Mouse (Mus musculus): ENCODE measurements around the gene Insyn1. TPM values are rescaled to one million over a fixed set of nuclear protein-coding genes. Genes with fewer than 3 reads are reported as not detected.

The Insyn1 gene
- polyA plus RNA-seq, 1 experiment from 2014 or later, result 1.2 TPM

DNA sequence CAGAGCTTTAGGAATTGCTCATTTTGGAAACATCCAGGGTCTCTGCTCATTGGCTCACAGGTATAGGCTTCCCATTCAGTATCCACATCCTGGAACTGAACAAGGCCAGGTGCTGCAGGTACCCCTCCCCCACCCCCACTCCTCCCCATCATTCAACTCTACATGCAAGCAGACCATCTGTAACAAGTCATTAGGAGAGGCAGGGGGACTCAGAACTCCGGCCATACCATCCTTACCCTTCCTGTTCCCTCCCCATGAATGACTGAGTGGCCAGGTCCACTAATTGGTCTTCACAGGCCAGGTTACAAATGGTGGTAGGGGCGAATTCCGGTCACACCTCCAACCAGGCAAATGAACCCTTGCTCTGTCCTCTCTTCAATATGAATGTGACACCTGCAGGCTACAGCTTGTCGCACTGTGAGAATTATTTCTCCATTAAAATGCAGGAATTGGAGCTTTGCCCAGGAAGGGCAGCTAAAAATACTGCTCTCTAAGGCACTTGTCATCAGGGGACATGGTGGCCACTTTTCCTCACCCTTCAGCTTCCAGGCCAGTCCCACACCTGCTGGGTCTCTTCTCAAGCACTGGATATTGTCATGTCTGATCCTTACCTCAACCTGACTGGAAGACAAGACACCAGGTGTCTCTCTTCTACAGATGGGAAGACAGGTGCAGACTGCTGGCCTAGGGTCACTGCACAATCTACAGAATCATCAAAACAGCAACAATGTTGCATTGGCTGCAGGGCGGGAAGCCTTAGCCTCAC, 32.6 kb downstream of the Insyn1 start:
- Histone ChIP-seq H3K27me3 (replicated peaks) (no peaks in the 10 kb centered on the region), H3K36me3 (0 out of 2 replicates have a peak, but pooled peaks cover 11% of the 10 kb centered on the region), H3K4me1 (no peaks in the 10 kb centered on the region; the same call in 1 of the 2 replicates), H3K9ac (no peak overlapping the region), H3K27ac (no peak overlapping the region), H3K9me3 (no peaks in the 10 kb centered on the region), H3K4me2 (no peak overlapping the region), H3K4me3 (replicated peaks) (no peak overlapping the region)
- WGBS, result 61% methylated on average over 5 of the region's 5 CpGs
- no peak for ATAC-seq (ENCODE audit: insufficient read depth, low FRiP score, low read depth)

DNA sequence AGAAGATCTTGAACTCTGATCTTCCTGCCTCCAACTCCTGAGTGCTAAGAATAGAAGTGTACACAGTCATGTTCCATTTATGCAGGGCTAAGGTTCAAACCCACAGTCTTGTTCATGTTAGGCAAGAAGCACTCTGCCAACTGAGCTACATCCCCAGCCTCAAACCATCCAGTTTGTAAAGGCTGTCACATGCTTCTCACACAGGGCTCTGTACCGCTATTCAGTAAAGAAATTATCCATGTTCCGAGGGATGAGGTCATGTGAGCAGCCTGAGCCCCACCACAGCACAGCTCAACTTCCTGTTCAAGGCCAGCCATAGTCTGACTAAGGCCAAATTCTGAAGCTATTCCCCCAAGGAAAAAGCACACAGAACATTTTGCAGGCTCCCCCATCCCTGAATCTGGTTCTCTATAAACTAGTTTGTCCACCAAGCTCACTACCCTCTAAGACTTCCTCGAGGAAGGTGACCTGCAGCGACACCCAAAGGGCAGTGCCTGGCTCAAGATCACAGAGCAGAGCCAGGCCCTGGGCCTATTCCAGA, 33.5 kb downstream of the Insyn1 start:
- no peak for ATAC-seq (ENCODE audit: insufficient read depth, low FRiP score, low read depth)
- Histone ChIP-seq H3K4me2 (no peak overlapping the region), H3K9me3 (no peaks in the 10 kb centered on the region), H3K27me3 (replicated peaks) (no peaks in the 10 kb centered on the region), H3K27ac (no peak overlapping the region), H3K9ac (no peak overlapping the region), H3K36me3 (0 out of 2 replicates have a peak, but pooled peaks cover 11% of the 10 kb centered on the region), H3K4me3 (replicated peaks) (no peak overlapping the region), H3K4me1 (no peaks in the 10 kb centered on the region; the same call in 1 of the 2 replicates)
- 44% methylated on average over 4 of the region's 4 CpGs for WGBS

- H3K4me3 ChIP-seq (replicated peaks), result no peak overlapping the region
- no peaks in the 10 kb centered on the region for H3K27me3 ChIP-seq (replicated peaks)
- no peak overlapping the region for H3K27ac ChIP-seq
- H3K36me3 ChIP-seq, result 0 out of 2 replicates have a peak, but pooled peaks cover 14% of the 10 kb centered on the region
- ATAC-seq (ENCODE audit: insufficient read depth, low FRiP score, low read depth), result no peak
- no peaks in the 10 kb centered on the region for H3K9me3 ChIP-seq
- H3K9ac ChIP-seq, result no peak overlapping the region
- 87% methylated on average over 4 of the region's 4 CpGs for WGBS
- no peak overlapping the region for H3K4me2 ChIP-seq
- no peaks in the 10 kb centered on the region for H3K4me1 ChIP-seq
These were observed 36.7 kb downstream of the Insyn1 start for GRCm38 (mm10) chr9:58525108-58525507.

- Histone ChIP-seq H3K9me3 (no peaks in the 10 kb centered on the region), H3K4me2 (no peak overlapping the region), H3K36me3 (0 out of 2 replicates have a peak, but pooled peaks cover 20% of the 10 kb centered on the region), H3K27me3 (replicated peaks) (no peaks in the 10 kb centered on the region), H3K4me1 (no peaks in the 10 kb centered on the region), H3K9ac (no peak overlapping the region), H3K4me3 (replicated peaks) (no peak overlapping the region), H3K27ac (no peak overlapping the region)
- WGBS, result 67% methylated on average over 4 of the region's 4 CpGs
- no peak for ATAC-seq (ENCODE audit: insufficient read depth, low FRiP score, low read depth)
These were observed 39.4 kb downstream of the Insyn1 start for GRCm38 (mm10) chr9:58527841-58528240.

DNA sequence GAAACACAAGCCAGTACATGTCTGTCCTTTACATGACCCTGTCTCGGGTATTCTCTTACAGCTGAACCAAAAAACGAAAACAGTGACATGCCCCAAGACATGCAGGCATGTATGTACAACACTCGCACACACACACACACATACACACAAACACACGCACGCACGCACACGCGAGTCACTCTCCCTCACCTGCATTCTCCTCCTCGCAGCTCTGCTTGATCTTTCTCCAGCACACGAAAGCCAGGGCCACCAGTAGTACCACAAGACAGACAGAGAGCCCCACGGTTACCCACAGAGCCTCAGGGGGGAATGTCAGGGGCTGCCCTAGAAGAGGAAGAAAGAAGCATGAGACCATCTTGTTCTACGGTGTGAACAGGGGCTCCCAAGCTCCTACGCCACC, 42.0 kb downstream of the Insyn1 start:
- no peak overlapping the region for H3K4me3 ChIP-seq (replicated peaks)
- H3K36me3 ChIP-seq, result 0 out of 2 replicates have a peak, but pooled peaks cover 14% of the 10 kb centered on the region
- H3K27me3 ChIP-seq (replicated peaks), result no peaks in the 10 kb centered on the region
- no peak overlapping the region for H3K4me2 ChIP-seq
- no peak overlapping the region for H3K27ac ChIP-seq
- no peaks in the 10 kb centered on the region for H3K4me1 ChIP-seq
- no peak overlapping the region for H3K9ac ChIP-seq
- WGBS, result 89% methylated on average over 13 of the region's 13 CpGs
- H3K9me3 ChIP-seq, result no peaks in the 10 kb centered on the region
- no peak for ATAC-seq (ENCODE audit: insufficient read depth, low FRiP score, low read depth)

DNA sequence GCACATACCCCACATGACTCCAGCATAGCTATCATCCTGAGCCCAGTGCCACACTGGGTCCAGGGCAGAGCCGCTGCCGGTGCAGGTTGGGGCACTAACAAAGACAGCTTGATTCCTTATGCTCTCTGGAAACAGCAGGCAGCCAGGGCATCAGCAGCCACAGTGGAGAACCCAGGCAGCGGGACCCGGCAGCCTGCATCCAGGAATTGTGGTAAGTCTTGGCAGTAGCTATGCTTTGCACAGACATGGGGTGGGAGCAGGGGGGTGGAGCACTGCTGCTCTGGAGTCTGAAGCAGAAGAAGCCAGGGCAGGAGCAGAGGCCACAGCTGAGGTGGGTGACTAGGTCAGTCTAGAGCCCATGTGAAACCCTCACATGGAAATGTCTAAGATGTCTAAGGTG, 43.8 kb downstream of the Insyn1 start:
- ATAC-seq (ENCODE audit: insufficient read depth, low FRiP score, low read depth), result no peak
- Histone ChIP-seq H3K27ac (no peak overlapping the region), H3K27me3 (replicated peaks) (no peaks in the 10 kb centered on the region), H3K4me3 (replicated peaks) (no peak overlapping the region), H3K4me2 (no peak overlapping the region), H3K36me3 (peaks cover 18% of the 10 kb centered on the region; the same call in 1 of the 2 replicates), H3K4me1 (no peaks in the 10 kb centered on the region), H3K9ac (no peak overlapping the region), H3K9me3 (no peaks in the 10 kb centered on the region)
- WGBS, result 92% methylated on average over 4 of the region's 4 CpGs

GRCm38 (mm10) chr9:58533322-58533721, 44.9 kb downstream of the Insyn1 start:
- no peak for ATAC-seq (ENCODE audit: insufficient read depth, low FRiP score, low read depth)
- 91% methylated on average over 6 of the region's 6 CpGs for WGBS
- H3K27me3 ChIP-seq (replicated peaks), result no peaks in the 10 kb centered on the region
- H3K27ac ChIP-seq, result no peak overlapping the region
- no peaks in the 10 kb centered on the region for H3K9me3 ChIP-seq
- no peak overlapping the region for H3K4me3 ChIP-seq (replicated peaks)
- H3K4me1 ChIP-seq, result no peaks in the 10 kb centered on the region
- no peak overlapping the region for H3K4me2 ChIP-seq
- H3K9ac ChIP-seq, result no peak overlapping the region
- peaks cover 20% of the 10 kb centered on the region for H3K36me3 ChIP-seq

- no peak overlapping the region for H3K4me3 ChIP-seq (replicated peaks)
- H3K4me1 ChIP-seq, result no peaks in the 10 kb centered on the region
- no peak overlapping the region for H3K4me2 ChIP-seq
- no peak for ATAC-seq (ENCODE audit: insufficient read depth, low FRiP score, low read depth)
- 27% methylated on average over 1 of the region's 1 CpGs for WGBS
- H3K9ac ChIP-seq, result no peak overlapping the region
- no peaks in the 10 kb centered on the region for H3K9me3 ChIP-seq
- no peak overlapping the region for H3K27ac ChIP-seq
- H3K36me3 ChIP-seq, result peaks cover 23% of the 10 kb centered on the region
- H3K27me3 ChIP-seq (replicated peaks), result no peaks in the 10 kb centered on the region
These were observed 46.4 kb downstream of the Insyn1 start for GRCm38 (mm10) chr9:58534766-58535165.

- 79% methylated on average over 20 of the region's 20 CpGs for WGBS
- H3K4me2 ChIP-seq, result no peak overlapping the region
These were observed 47.2 kb downstream of the Insyn1 start for GRCm38 (mm10) chr9:58535447-58536134.

DNA sequence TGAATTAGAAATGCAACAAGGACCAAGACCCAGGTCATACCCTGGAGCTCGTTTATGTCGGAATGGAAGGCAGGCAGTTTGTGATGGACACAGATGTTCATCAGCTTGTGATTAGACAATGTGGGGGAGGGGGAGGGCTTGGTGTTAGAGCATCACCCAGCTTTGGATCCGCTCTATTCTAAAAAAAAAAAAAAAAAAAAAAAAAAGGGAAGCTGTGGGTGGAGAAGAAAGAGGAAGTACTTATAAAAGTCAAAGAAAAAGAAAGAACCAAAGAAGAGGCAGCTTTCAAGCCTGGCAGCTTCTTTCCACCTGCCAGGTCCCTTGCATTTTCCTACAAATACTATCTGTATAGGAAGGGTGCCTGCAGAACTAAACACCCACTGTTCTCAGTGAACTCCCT, 49.4 kb downstream of the Insyn1 start:
- H3K9ac ChIP-seq, result no peak overlapping the region
- no peak overlapping the region for H3K4me3 ChIP-seq (replicated peaks)
- WGBS, result 88% methylated on average over 3 of the region's 3 CpGs
- H3K4me2 ChIP-seq, result no peak overlapping the region
- no peaks in the 10 kb centered on the region for H3K9me3 ChIP-seq
- no peaks in the 10 kb centered on the region for H3K27me3 ChIP-seq (replicated peaks)
- H3K4me1 ChIP-seq, result peaks cover 12% of the 10 kb centered on the region
- peaks cover 17% of the 10 kb centered on the region for H3K36me3 ChIP-seq
- ATAC-seq (ENCODE audit: insufficient read depth, low FRiP score, low read depth), result no peak
- no peak overlapping the region for H3K27ac ChIP-seq

More at GRCm38 (mm10) chr9:58535447-58536134, 47.2 kb downstream of the Insyn1 start:
- Histone ChIP-seq H3K9me3 (no peaks in the 10 kb centered on the region), H3K4me3 (replicated peaks) (no peak overlapping the region), H3K27me3 (replicated peaks) (no peaks in the 10 kb centered on the region), H3K27ac (no peak overlapping the region), H3K4me1 (no peaks in the 10 kb centered on the region), H3K9ac (no peak overlapping the region), H3K36me3 (peaks cover 23% of the 10 kb centered on the region)
- ATAC-seq (ENCODE audit: insufficient read depth, low FRiP score, low read depth), result no peak

- Histone ChIP-seq H3K4me1 (peaks cover 14% of the 10 kb centered on the region), H3K9ac (no peak overlapping the region), H3K9me3 (no peaks in the 10 kb centered on the region), H3K27me3 (replicated peaks) (no peaks in the 10 kb centered on the region), H3K27ac (no peak overlapping the region), H3K4me3 (replicated peaks) (no peak overlapping the region), H3K4me2 (no peak overlapping the region), H3K36me3 (peaks cover 17% of the 10 kb centered on the region)
- 45% methylated on average over 5 of the region's 5 CpGs for WGBS
- ATAC-seq (ENCODE audit: insufficient read depth, low FRiP score, low read depth), result no peak
These were observed 51.5 kb downstream of the Insyn1 start for GRCm38 (mm10) chr9:58539886-58540285.

DNA sequence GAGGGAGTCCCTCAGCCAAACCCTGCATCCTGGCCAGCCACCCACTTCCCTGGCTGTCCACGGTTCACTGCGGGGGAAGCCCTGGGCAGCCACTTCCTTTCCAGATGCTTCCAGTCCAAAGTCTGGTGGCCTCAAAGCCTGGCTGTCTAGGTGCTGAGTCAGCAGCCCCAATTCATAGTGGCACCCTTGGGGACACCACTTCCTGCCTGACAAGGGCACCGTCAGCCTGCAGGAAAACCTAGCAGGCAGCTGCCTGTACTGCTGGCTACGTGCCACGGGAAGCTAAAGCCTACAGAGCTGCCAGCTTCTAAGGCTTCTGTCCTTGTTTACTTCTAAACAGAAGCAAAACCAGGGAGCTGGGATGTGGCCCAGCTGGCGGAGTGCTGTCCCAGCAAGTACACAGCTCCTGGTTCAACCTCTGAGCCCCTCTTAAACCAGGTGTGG, 53.5 kb downstream of the Insyn1 start:
- H3K27ac ChIP-seq, result peak overlapping the region; percentile 42; the same call in 1 of the 2 replicates
- peaks cover 19% of the 10 kb centered on the region for H3K4me1 ChIP-seq
- H3K4me3 ChIP-seq (replicated peaks), result no peak overlapping the region
- 33% methylated on average over 6 of the region's 6 CpGs for WGBS
- no peak overlapping the region for H3K9ac ChIP-seq
- H3K36me3 ChIP-seq, result peaks cover 11% of the 10 kb centered on the region
- H3K27me3 ChIP-seq (replicated peaks), result no peaks in the 10 kb centered on the region
- H3K4me2 ChIP-seq, result no peak overlapping the region
- 0 out of 2 replicates have a peak, but pooled peaks have one; percentile 71 for ATAC-seq (ENCODE audit: insufficient read depth, low FRiP score, low read depth)
- H3K9me3 ChIP-seq, result no peaks in the 10 kb centered on the region
